Mouse (Mus musculus) layer of hippocampus, postnatal 36 days (tissue): ENCODE measurements around the gene Mapk13. TPM values are rescaled to one million over a fixed set of nuclear protein-coding genes. Genes with fewer than 3 reads are reported as not detected.
"Not testable (repeated sequence)": the region's sequence is repeated elsewhere in the genome, so short reads cannot be mapped to it uniquely, and the experiment has no call there.

ENCODE experiments used
- DNase-seq, 2 experiments: peaks; one replicate each; pipeline ENCODE4 v3.0.0; 2022
- total RNA-seq, 2 experiments: library from RNA; stranded (reverse); gene quantifications; 2 replicates each; pipeline ENCODE4 v1.2.3; 2021

The Mapk13 gene
- total RNA-seq, 2 experiments from 2014 or later = 0.60 to 1.1 TPM

DNA sequence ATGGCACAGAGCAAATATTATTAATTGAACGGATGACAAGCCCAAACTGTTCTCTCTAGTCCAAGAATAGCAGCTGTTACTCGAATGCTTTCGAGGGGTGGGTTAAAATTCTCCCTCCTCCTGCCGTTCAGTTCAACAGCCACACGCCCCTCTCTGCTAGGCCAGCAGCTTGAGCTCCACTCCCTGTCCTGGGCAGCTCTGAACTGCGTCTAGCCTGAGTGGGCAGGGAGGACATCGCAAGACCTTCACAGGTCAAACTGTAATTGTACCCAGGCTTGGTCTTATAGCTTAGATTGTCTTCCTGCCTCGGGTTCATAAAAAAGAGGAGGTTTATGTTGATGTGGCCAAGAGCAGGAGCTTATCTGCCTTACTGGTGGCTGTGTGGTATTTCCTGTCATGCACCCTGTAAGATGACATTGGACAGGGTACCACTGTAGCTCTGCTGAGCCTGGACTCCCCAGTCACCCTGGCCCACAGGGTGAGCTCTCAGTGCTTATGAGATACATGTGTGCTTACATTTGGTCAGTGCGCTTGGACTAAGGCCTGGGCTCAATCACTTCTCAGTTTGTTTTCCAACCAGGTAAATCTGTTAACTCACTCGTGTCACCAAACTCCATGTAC lies 46.4 kb downstream of the Mapk13 start:
- DNase-seq = no peak

DNA sequence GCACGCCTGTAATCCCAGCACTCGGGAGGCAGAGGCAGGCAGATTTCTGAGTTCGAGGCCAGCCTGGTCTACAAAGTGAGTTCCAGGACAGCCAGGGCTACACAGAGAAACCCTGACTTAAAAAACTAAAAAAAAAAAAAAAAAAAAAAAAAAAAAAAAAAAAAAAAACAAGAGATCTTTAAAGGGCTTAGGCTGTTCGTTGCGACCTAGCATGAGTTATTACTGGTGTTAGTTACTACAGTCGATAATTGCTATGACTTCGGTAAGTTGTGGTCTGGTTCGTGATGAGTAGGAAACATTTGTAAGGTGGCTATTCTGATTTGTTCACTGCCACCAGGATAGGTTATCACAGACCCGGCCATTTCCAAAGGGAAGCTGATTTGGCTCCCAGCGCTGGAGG lies 47.2 kb downstream of the Mapk13 start:
- DNase-seq = not testable (repeated sequence)

DNA sequence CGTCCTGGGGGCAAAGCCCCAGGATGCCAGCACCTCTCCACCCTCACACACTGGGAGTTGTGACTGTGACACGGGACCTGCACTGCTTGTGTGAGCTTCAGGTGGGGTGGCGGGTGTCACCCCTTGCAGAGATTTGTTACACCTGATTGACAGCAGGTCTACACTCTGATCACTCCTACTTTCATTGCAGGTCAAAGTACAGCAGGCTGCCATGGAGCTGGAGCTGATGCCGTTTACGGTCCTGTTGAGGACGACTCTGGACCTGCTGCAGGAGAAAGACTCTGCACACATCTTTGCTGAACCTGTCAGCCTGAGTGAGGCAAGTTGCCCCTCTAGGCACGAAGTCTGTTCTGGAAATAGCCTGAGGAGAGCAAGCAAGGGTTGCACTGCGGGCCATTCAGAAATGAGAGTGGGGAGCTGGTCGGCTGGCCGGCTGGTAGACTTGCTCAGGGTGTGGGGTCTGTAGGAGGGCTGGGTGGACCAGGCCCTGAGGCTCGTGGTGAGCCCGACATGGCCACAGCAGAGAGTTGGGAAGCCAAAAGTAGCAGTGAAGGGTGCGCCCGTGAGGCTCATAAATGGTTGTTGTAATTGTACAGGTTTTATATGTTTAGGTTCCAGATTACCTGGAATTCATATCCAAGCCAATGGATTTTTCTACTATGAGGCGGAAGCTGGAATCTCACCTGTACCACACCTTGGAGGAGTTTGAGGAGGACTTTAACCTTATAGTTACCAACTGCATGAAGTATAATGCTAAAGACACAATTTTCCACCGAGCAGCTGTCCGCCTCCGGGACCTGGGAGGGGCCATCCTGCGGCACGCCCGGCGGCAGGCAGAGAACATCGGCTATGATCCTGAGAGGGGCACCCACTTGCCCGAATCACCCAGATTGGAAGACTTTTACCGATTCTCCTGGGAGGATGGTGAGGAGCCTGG lies 48.0 kb downstream of the Mapk13 start:
- DNase-seq = no peak

DNA sequence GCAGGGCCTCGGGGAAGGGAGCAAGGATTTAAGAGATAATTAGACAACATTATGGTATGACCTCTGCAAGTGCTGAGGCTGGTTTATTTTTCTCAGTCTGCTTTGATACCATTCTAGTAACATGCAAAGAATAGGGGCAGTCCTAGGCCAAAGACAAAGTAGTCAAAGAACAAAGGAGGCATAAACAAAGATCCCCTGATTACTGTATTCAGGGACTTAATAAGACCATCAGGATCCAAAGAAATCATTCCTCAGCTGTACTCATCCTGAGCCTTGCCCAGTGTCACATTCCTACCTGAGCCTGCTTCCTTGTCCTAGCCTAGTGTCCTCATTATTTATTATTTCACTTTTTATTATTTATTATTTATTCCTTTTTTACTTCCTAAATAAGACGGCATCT lies 51.1 kb downstream of the Mapk13 start:
- no peak for DNase-seq

DNA sequence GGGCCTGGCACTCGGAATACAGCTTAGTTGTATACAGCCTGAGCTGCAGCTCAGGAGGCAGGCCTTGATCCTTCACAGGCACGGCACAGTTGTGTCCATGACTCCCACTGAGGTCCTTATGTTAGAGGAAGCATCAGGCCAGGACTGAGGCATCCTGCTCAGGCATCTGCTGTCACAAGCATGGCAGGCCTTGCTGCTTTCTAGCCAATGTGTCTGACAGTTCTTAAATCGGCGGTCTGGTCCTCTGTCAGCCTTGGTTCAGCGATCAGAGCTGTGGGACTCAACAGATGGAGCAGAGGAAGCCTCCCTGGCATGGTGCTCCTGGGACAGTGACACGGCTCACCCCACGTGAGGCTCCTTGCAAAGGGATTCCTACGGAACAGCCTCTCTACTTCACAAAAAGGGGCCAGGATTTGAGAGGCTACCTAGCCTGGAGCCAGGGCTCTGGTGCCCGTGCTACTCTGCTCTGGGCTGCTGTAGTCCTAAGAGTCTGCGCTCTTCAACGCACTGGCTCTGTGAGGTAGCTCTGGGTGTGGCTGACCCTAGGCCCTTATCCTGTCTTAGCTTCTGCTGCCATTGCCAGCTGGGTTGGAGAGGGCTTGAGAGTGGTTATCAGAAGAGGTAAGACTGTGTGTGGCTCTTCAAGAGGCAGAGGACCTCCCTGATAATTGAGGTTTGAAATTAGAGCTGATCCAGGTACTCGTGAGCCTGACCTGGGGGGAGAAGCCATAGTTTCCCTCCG lies 54.1 kb downstream of the Mapk13 start:
- DNase-seq = peak in 1 of 2 experiments; percentile 24

DNA sequence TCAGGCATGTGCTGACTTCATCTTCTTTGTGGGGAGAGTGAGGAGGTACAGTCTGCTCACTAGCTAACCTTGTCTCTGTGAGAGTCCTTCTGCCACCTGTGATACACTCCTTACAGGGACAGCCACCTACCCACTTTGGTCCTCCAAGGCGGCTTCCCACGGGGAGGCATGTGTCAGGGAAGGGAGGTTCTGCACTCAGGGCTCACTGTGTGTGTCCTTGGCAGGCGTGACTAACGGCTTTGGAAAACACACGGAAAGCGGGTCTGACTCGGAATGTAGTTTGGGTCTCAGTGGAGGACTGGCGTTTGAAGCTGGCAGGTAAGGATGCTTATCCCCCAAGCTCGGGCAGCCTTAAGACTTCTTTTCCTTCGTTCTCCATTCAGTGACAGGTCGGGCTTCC lies 54.7 kb downstream of the Mapk13 start:
- no peak for DNase-seq

DNA sequence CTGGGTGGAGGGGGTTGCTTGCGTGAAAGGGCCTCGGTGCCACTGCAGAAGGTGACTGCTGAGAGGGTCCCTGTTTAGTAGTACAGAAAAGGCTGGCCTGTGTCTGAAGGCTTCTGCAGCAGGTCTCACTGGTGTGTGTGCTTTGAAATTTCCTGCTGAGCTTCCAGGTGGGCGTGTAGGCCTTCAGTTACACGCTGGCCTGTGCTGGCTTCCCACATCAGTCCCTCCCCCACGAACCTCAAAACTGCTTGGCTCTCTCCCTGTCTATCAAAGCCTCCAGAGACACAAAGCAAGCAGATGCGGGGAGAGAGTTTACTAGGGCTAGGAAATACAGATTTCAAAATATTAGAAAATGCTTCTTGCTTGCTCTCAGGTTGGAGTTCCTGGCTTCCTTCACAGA lies 55.8 kb downstream of the Mapk13 start:
- DNase-seq = peak in 1 of 2 experiments; percentile 19

DNA sequence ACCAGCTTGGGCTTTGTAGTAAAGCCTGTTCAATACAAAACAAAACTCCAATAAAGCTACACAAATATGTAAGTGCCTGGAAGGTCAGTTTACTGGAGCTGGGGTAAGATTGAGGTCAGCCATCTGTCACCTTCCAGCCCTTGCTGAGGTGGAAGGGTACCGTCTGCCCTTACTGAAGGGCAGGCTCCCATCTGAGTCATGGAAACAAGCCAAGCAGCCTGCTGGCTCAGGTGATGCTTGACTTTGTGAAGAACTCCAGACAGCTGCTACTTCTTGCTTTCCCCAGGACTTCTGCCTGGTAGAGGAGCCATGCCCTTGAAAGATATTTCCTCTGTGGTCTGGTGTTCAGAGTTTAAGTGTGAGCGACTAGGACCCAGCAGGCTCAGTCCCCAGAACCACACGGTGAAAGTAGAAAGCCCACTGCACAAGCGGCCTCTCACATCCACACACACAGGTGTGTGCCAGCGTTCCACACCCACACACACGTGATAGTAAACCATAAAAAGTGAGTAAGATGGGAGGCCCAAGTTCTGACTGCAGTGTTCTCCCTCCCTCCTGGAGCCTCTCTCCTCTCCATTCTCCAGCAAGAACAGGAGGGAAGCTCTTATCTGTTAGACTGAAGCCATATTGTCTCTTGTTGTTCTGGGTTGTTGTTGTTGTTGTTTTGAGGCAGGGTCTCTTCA lies 56.4 kb downstream of the Mapk13 start:
- DNase-seq = no peak

DNA sequence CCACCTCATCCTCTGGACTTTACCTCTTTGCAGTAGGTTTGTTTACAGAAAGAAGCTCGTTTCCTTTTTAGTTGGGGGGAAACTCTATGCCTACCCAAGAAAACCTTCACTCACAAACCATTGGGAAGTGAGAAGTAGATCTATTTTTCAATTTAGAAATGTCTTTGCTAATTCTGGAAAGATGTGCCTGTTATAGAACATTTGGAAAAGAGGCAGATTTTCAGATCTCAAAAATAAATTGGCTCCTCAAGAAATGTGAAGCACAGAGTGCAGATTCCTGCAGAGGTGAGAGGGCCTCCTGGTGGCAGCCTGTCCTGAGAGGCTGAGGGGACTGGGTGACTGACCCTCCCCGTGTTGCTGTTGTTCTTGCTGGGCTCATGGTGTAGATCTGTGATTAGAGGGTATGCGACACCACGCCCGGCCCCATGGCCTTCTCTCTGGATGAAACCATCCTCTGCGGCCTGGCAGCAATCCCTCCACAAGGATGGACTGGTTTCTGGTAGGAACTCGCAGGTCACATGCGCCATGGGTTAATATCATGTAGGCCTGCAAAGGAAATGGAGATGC lies 58.7 kb downstream of the Mapk13 start:
- no peak for DNase-seq

DNA sequence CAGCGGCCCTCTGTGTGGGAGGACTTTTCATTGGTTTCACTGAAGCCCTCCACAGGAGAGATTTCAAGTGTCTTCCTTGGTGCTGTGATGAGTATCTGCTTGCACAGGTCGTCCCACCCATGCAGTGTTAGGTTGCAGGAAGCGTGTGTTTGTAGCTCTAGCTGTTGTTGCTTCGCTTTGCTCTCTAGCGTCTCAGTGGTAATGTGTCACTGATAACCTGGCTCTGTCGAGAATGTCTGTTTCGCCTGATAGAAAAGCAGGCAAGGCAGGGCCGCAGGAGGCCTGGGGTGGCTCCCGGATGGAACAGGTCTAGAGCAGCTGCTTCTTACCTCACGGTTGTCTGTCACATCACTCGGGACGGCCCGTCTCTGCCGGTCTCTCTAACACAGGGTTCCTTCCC lies 60.0 kb downstream of the Mapk13 start:
- DNase-seq = no peak

Other genes starting within 250 kb of the Mapk13 start
- gene Armc12, start 238.5 kb upstream of the Mapk13 start, total RNA-seq = not detected
- gene Clpsl2, start 219.9 kb upstream of the Mapk13 start, total RNA-seq = not detected
- gene Clps, start 208.5 kb upstream of the Mapk13 start, total RNA-seq = not detected
- 1 to 10 TPM; 3.6 to 4.0 TPM for gene Lhfpl5, start 193.7 kb upstream of the Mapk13 start, total RNA-seq
- gene Srpk1, start 146.6 kb upstream of the Mapk13 start, total RNA-seq = 10 to 100 TPM; 77.8 to 83.3 TPM
- 1 to 10 TPM; 3.7 to 6.4 TPM for gene Slc26a8, start 79.1 kb upstream of the Mapk13 start, total RNA-seq
- 10 to 100 TPM; 76.7 to 78.8 TPM for gene Mapk14, start 78.0 kb upstream of the Mapk13 start, total RNA-seq
- 1 to 10 TPM; 1.4 to 1.8 TPM for gene AC170998.1, start 43.2 kb upstream of the Mapk13 start, total RNA-seq
- gene Brpf3, start 31.8 kb downstream of the Mapk13 start, total RNA-seq = 10 to 100 TPM; 39.4 to 45.4 TPM
- under 1 TPM; 0.38 to 0.42 TPM for gene Pnpla1, start 89.1 kb downstream of the Mapk13 start, total RNA-seq
- gene 4930539E08Rik, start 146.0 kb downstream of the Mapk13 start, total RNA-seq = 1 to 10 TPM; 3.2 to 4.6 TPM
- gene Pxt1, start 174.5 kb downstream of the Mapk13 start, total RNA-seq = not detected
- gene Kctd20, start 182.7 kb downstream of the Mapk13 start, total RNA-seq = 10 to 100 TPM; 64.5 to 74.5 TPM
- 10 to 100 TPM; 51.7 to 55.6 TPM for gene Stk38, start 238.7 kb downstream of the Mapk13 start, total RNA-seq